Mouse (Mus musculus) MEL (cell line): ENCODE measurements at regions not wholly inside any gene's neighbourhood (a gene's known extent, or its start where the extent isn't known, plus 50 kb on each side); places are given as distances from the start of the nearest gene placed in this dataset.

Source experiments
- BHLHE40 ChIP-seq: IDR thresholded peaks from 2 replicates; pipeline ENCODE4 v1.6.1; 2012; ENCODE audit warnings: low read depth, mild to moderate bottlenecking, inconsistent platforms, low read length, improper control_type of control experiment, borderline replicate concordance
- NELFE ChIP-seq: IDR thresholded peaks from 2 replicates; pipeline ENCODE4 v1.6.1; 2011; ENCODE audit warnings: low read depth, low read length, improper control_type of control experiment
- NRF1 ChIP-seq: IDR thresholded peaks from 2 replicates; pipeline ENCODE4 v1.6.1; 2014; ENCODE audit warnings: low read depth, mild to moderate bottlenecking, inconsistent platforms, low read length, improper control_type of control experiment, moderate library complexity; ENCODE audit not compliant: poor library complexity, insufficient read depth, severe bottlenecking
- TBP ChIP-seq: IDR thresholded peaks from 2 replicates; pipeline ENCODE4 v1.8.0; 2011; ENCODE audit warnings: low read depth, low read length, improper control_type of control experiment
- ZKSCAN1 ChIP-seq: IDR thresholded peaks from 2 replicates; pipeline ENCODE4 v1.6.1; 2012; ENCODE audit warnings: low read depth, mild to moderate bottlenecking, inconsistent platforms, low read length, improper control_type of control experiment, moderate library complexity

- no peak for TF ChIP-seq BHLHE40
- TF ChIP-seq NRF1 = no peak
- TF ChIP-seq NELFE = no peak
- no peak for TF ChIP-seq TBP
- no peak for TF ChIP-seq ZKSCAN1
Observed at GRCm38 (mm10) chr9:118365431-118365830, 112.6 kb upstream of the Eomes start.
